Mouse (Mus musculus) lung, postnatal 0 days (tissue): Measurements from ENCODE around the gene Gdf1.

Source experiments
- CTCF ChIP-seq: IDR thresholded peaks from 2 replicates; pipeline ENCODE4 v1.5.1; 2016; ENCODE audit warnings: antibody characterized with exemption, mild to moderate bottlenecking
- EP300 ChIP-seq: IDR thresholded peaks from 2 replicates; pipeline ENCODE4 v1.6.1; 2016; ENCODE audit warnings: antibody characterized with exemption, mild to moderate bottlenecking, control low read depth

DNA sequence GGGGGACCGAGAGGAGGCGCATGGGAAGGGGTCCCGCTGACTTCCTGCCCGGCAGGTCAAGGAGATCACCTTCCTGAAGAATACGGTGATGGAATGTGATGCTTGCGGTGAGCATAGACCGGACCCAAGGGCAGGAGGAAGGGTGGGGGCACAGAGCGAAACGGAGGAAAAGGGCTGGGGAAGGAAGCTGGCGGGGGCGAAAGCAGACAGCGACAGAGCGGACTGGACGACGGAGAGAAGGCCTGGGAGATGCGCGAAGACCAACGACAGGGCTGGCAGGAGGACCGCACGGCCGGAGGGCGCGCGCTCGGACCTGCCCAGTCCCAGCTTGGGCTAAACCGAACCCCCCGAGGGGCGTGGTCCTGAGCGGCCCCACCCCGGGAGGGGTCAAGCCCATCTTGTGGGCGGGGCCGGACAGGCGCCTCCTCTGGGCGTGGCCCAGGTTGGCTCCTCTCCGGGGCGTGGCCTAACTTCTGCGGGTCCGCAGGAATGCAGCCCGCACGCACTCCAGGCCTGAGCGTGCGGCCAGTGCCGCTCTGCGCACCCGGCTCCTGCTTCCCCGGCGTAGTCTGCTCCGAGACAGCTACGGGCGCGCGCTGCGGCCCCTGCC lies 44.8 kb downstream of the Gdf1 start:
- TF ChIP-seq CTCF (no peak), EP300 (no peak)
